Mouse (Mus musculus) embryonic facial prominence, embryonic 10.5 days (tissue): Measurements from ENCODE around the gene Slc24a3. TPM values are rescaled to one million over a fixed set of nuclear protein-coding genes. Genes with fewer than 3 reads are reported as not detected.

Source experiments
- DNase-seq: peaks from one replicate; pipeline ENCODE4 v3.0.0-alpha.2; 2017; ENCODE audit warnings: low spot score
- H3K27ac ChIP-seq: fragments of 300-500 bp; sonication (generic); replicated peaks from 2 replicates; pipeline ENCODE4 v1.5.1; 2016; ENCODE audit warnings: mild to moderate bottlenecking
- H3K27me3 ChIP-seq: fragments of 300-500 bp; sonication (generic); replicated peaks from 2 replicates; pipeline ENCODE4 v1.6.1; 2016; ENCODE audit warnings: low read depth, mild to moderate bottlenecking; ENCODE audit not compliant: poor library complexity, severe bottlenecking
- H3K36me3 ChIP-seq: fragments of 300-500 bp; sonication (generic); replicated peaks from 2 replicates; pipeline ENCODE4 v1.6.1; 2016; ENCODE audit warnings: mild to moderate bottlenecking, moderate library complexity
- H3K4me1 ChIP-seq: fragments of 300-500 bp; sonication (generic); 2 replicates; pipeline ENCODE4 v1.6.1; 2016
- H3K4me3 ChIP-seq: fragments of 300-500 bp; sonication (generic); 2 replicates; pipeline ENCODE4 v1.5.1; 2016; ENCODE audit warnings: mild to moderate bottlenecking, moderate library complexity
- H3K9me3 ChIP-seq: fragments of 300-500 bp; sonication (generic); 2 replicates; pipeline ENCODE4 v1.6.1; 2016; ENCODE audit warnings: mild to moderate bottlenecking
- WGBS: fragments of 180-500 bp; shearing (Covaris S2); methylation state at CpG from one replicate; pipeline ENCODE4 v1.1.7; 2016; 5-methylcytosine and 5-hydroxymethylcytosine counted together
- polyA plus RNA-seq: library from polyadenylated mRNA; unstranded; fragments of >200 nt; fragmentation: Nextera tagmentation; extraction: Ambion mirVana; gene quantifications from 2 replicates; pipeline ENCODE4 v1.2.1, GENCODE M21; 2016

Slc24a3 gene
- polyA plus RNA-seq, 1 experiment from 2014 or later = 0.67 TPM

GRCm38 (mm10) chr2:145307231-145307883 is 139.8 kb downstream of the Slc24a3 start:
- Histone ChIP-seq H3K36me3 (no peaks in the 10 kb centered on the region), H3K27ac (no peak overlapping the region), H3K9me3 (no peaks in the 10 kb centered on the region), H3K4me3 (no peak overlapping the region), H3K4me1 (no peaks in the 10 kb centered on the region), H3K27me3 (no peaks in the 10 kb centered on the region)
- DNase-seq = no peak
- WGBS = 76% methylated on average over 2 of the region's 2 CpGs

- no peak for DNase-seq
- Histone ChIP-seq H3K9me3 (no peaks in the 10 kb centered on the region), H3K27ac (no peak overlapping the region), H3K27me3 (no peaks in the 10 kb centered on the region), H3K4me3 (no peak overlapping the region), H3K36me3 (no peaks in the 10 kb centered on the region), H3K4me1 (no peaks in the 10 kb centered on the region)
- WGBS = 62% methylated on average over 2 of the region's 2 CpGs
These were observed 151.4 kb downstream of the Slc24a3 start for GRCm38 (mm10) chr2:145318916-145319315.

GRCm38 (mm10) chr2:145321287-145321686 is 153.7 kb downstream of the Slc24a3 start:
- H3K4me1 ChIP-seq = no peaks in the 10 kb centered on the region
- no peak overlapping the region for H3K4me3 ChIP-seq
- WGBS = 93% methylated on average over 3 of the region's 3 CpGs
- no peak for DNase-seq
- no peaks in the 10 kb centered on the region for H3K9me3 ChIP-seq
- no peaks in the 10 kb centered on the region for H3K36me3 ChIP-seq
- no peaks in the 10 kb centered on the region for H3K27me3 ChIP-seq
- H3K27ac ChIP-seq = no peak overlapping the region

- no peaks in the 10 kb centered on the region for H3K9me3 ChIP-seq
- no peaks in the 10 kb centered on the region for H3K4me1 ChIP-seq
- H3K27me3 ChIP-seq = no peaks in the 10 kb centered on the region
- DNase-seq = no peak
- H3K36me3 ChIP-seq = no peaks in the 10 kb centered on the region
- no peak overlapping the region for H3K4me3 ChIP-seq
- H3K27ac ChIP-seq = no peak overlapping the region
These were observed 154.2 kb downstream of the Slc24a3 start for GRCm38 (mm10) chr2:145321755-145322154.

GRCm38 (mm10) chr2:145324477-145324876 is 156.9 kb downstream of the Slc24a3 start:
- Histone ChIP-seq H3K27ac (no peak overlapping the region), H3K36me3 (no peaks in the 10 kb centered on the region), H3K4me1 (no peaks in the 10 kb centered on the region), H3K4me3 (no peak overlapping the region), H3K9me3 (no peaks in the 10 kb centered on the region), H3K27me3 (no peaks in the 10 kb centered on the region)
- DNase-seq = no peak
- 77% methylated on average over 3 of the region's 3 CpGs for WGBS

GRCm38 (mm10) chr2:145325852-145326251 is 158.3 kb downstream of the Slc24a3 start:
- no peaks in the 10 kb centered on the region for H3K9me3 ChIP-seq
- no peaks in the 10 kb centered on the region for H3K36me3 ChIP-seq
- no peaks in the 10 kb centered on the region for H3K27me3 ChIP-seq
- no peaks in the 10 kb centered on the region for H3K4me1 ChIP-seq
- H3K4me3 ChIP-seq = no peak overlapping the region
- no peak for DNase-seq
- H3K27ac ChIP-seq = no peak overlapping the region
- 81% methylated on average over 4 of the region's 4 CpGs for WGBS

GRCm38 (mm10) chr2:145326544-145326943 is 159.0 kb downstream of the Slc24a3 start:
- no peaks in the 10 kb centered on the region for H3K27me3 ChIP-seq
- H3K4me1 ChIP-seq = no peaks in the 10 kb centered on the region
- H3K4me3 ChIP-seq = no peak overlapping the region
- H3K36me3 ChIP-seq = no peaks in the 10 kb centered on the region
- H3K27ac ChIP-seq = no peak overlapping the region
- whole genome bisulfite sequencing = 89% methylated on average over 2 of the region's 2 CpGs
- DNase-seq = no peak
- no peaks in the 10 kb centered on the region for H3K9me3 ChIP-seq

- Histone ChIP-seq H3K9me3 (no peaks in the 10 kb centered on the region), H3K4me1 (no peaks in the 10 kb centered on the region), H3K27me3 (no peaks in the 10 kb centered on the region), H3K27ac (no peak overlapping the region), H3K36me3 (no peaks in the 10 kb centered on the region), H3K4me3 (no peak overlapping the region)
- no peak for DNase-seq
- 88% methylated on average over 8 of the region's 8 CpGs for whole genome bisulfite sequencing
These were observed 162.2 kb downstream of the Slc24a3 start for GRCm38 (mm10) chr2:145329756-145330155.

- no peak for DNase-seq
- no peaks in the 10 kb centered on the region for H3K27me3 ChIP-seq
- no peak overlapping the region for H3K4me3 ChIP-seq
- no peaks in the 10 kb centered on the region for H3K9me3 ChIP-seq
- 78% methylated on average over 1 of the region's 1 CpGs for WGBS
- H3K4me1 ChIP-seq = no peaks in the 10 kb centered on the region
- no peaks in the 10 kb centered on the region for H3K36me3 ChIP-seq
- no peak overlapping the region for H3K27ac ChIP-seq
These were observed 164.0 kb downstream of the Slc24a3 start for GRCm38 (mm10) chr2:145331525-145331924.

- H3K27me3 ChIP-seq = no peaks in the 10 kb centered on the region
- no peaks in the 10 kb centered on the region for H3K36me3 ChIP-seq
- H3K4me1 ChIP-seq = no peaks in the 10 kb centered on the region
- H3K9me3 ChIP-seq = no peaks in the 10 kb centered on the region
- no peak for DNase-seq
- no peak overlapping the region for H3K27ac ChIP-seq
- no peak overlapping the region for H3K4me3 ChIP-seq
These were observed 165.9 kb downstream of the Slc24a3 start for GRCm38 (mm10) chr2:145333466-145333865.

- H3K36me3 ChIP-seq = no peaks in the 10 kb centered on the region
- no peak for DNase-seq
- H3K9me3 ChIP-seq = no peaks in the 10 kb centered on the region
- H3K27me3 ChIP-seq = no peaks in the 10 kb centered on the region
- no peak overlapping the region for H3K4me3 ChIP-seq
- no peak overlapping the region for H3K27ac ChIP-seq
- H3K4me1 ChIP-seq = no peaks in the 10 kb centered on the region
These were observed 168.9 kb downstream of the Slc24a3 start for GRCm38 (mm10) chr2:145336406-145336805.

- no peak for DNase-seq
- no peak overlapping the region for H3K27ac ChIP-seq
- 80% methylated on average over 2 of the region's 2 CpGs for whole genome bisulfite sequencing
- no peak overlapping the region for H3K4me3 ChIP-seq
- H3K36me3 ChIP-seq = no peaks in the 10 kb centered on the region
- no peaks in the 10 kb centered on the region for H3K27me3 ChIP-seq
- no peaks in the 10 kb centered on the region for H3K4me1 ChIP-seq
- no peaks in the 10 kb centered on the region for H3K9me3 ChIP-seq
These were observed 173.3 kb downstream of the Slc24a3 start for GRCm38 (mm10) chr2:145340816-145341215.

GRCm38 (mm10) chr2:145342956-145343355 is 175.4 kb downstream of the Slc24a3 start:
- 81% methylated on average over 4 of the region's 4 CpGs for WGBS
- no peak for DNase-seq
- no peaks in the 10 kb centered on the region for H3K9me3 ChIP-seq
- H3K27me3 ChIP-seq = no peaks in the 10 kb centered on the region
- H3K4me3 ChIP-seq = no peak overlapping the region
- no peak overlapping the region for H3K27ac ChIP-seq
- no peaks in the 10 kb centered on the region for H3K4me1 ChIP-seq
- H3K36me3 ChIP-seq = no peaks in the 10 kb centered on the region

GRCm38 (mm10) chr2:145344521-145344920 is 177.0 kb downstream of the Slc24a3 start:
- Histone ChIP-seq H3K4me1 (no peaks in the 10 kb centered on the region), H3K9me3 (no peaks in the 10 kb centered on the region), H3K4me3 (no peak overlapping the region), H3K36me3 (no peaks in the 10 kb centered on the region), H3K27ac (no peak overlapping the region), H3K27me3 (no peaks in the 10 kb centered on the region)
- DNase-seq = no peak
- WGBS = 88% methylated on average over 1 of the region's 1 CpGs
